Mouse (Mus musculus) ZHBTc4 (cell line): ENCODE results near the gene Rgs19.
A peak's percentile ranks its signal among the peaks of the same experiment; 100 is the strongest.

ENCODE experiments used
- DNase-seq: peaks from one replicate; pipeline ENCODE4 v3.0.0-alpha.2; 2011; ENCODE audit warnings: low read depth, low spot score

Rgs19 gene

DNA sequence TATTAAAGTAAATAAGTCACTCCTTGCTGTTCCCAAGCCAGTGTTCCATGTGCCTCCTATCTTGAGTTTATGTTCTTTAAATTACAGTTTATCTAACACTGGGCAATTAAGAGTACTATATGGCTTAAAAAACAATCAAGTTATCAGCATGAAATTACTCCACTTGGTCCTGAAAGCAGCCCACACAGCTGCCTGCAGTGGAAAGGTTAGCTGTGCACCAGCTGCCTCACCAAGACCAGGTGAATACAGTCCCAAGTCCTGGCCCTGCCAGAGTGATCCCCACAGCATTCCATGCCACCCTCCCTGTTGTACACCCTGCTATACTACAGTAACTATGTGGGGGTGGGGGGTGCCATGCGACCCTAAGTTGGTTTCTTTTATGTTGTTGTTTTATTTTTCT, 40.3 kb downstream of the Rgs19 start:
- no peak for DNase-seq

DNA sequence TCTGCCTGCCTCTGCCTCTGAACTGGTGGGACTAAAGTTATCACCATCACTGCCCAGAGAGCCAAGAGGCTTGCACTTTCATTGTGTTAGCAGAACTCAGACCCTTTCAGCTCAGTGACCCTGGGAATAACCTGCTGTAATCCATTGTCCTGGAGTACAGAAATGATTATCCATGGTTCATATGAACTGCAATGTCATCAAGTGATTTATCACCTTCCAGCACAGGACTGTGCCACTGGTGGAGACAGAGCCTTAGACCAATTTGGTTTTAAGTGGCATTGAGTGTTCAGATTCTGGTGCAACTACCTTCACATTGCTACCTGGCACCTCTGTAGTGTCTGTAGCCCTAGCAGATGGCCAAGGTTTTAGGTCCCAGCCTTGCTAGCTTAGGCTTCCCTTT, 40.7 kb downstream of the Rgs19 start:
- DNase-seq, result no peak

DNA sequence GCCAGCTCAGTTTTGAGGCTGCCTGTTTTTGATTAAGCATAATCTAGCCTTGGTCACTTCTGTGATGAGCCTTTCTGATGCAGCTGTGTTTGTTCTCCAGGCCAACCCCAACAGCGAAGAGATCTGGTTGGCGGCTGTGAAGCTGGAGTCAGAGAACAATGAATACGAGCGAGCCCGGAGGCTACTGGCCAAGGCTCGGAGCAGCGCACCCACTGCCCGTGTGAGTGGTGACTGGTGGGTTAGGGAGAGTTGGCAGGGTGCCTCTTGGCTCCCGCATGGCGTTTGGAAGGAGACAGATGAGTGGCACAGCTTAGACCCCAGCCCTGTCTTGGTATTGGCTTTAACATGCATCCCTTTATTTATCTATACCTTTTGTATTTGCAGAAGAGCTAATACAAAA, 44.9 kb downstream of the Rgs19 start:
- DNase-seq, result no peak

DNA sequence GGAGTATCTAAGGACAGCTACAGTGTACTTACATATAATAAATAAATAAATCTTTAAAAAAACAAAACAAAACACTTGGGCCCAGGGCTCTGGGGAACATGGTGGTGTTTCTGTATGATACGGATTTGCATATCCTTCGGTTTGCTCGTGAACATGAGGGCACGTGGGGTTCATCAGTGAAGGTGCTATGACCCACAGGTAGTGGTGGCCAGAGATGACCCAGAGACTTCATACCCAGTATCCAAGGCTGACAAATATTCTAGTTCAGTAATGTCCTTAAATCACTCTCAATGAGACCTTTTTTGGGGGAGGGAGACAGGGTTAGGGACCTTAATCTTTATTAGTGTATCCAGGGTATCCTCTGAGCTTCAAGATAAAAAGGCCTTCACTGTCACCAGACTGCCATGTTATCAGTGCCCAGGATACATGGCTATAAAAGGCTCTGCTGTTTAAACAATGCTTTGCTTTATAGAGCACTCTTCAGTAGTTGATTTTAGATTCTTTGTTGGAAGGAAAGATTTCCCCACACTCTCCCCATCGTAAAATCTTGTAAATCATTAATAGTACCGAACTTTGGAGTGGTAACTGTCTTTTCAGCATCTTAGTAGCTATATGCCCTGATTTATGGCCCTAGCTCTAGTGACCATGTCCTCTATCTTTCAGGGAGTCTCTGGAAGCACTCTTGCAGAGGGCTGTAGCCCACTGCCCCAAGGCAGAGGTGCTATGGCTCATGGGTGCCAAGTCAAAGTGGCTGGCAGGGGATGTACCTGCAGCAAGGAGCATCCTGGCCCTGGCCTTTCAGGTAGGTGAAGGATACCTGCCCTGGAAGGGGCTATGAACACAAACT, 46.9 kb downstream of the Rgs19 start:
- no peak for DNase-seq

DNA sequence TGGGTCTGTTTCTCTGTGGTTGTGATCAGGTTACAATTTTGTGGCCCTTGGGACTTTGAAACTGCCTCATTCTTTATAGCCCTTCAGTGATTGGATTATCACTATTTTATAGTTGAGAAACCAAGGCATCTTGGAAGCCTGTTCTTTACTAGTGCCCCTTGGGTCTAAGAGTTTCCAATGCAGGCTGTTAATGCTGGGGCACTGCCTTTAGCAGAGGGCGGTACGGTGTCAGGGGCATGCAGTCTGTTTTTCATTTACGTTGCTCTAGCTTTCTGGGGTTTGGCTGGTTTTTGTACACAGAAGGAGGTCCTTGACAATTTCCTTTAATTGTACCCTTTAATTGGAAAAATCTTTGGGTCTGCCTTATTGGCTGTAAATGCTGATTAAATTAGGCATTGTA, 48.1 kb downstream of the Rgs19 start:
- DNase-seq, result no peak

DNA sequence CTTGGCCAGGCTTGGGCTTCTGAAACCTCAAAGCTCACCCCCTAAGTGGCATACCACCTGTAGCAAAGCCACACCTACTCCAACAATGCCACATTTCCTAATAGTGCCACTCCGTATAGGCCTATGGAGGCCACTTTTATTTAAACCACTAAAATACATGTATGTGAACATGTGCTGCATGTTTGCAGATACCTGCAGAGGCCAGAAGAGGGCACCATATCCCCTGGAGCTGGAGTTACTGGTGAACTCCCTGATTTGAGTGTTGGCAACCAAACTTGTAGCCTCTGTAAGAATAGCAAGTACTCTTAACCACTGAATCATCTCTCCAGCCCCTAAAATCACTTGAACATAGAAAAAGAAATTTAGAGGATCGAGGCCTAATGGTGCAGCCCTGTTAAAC, 49.4 kb downstream of the Rgs19 start:
- peak; percentile 76 for DNase-seq
